Mouse (Mus musculus): ENCODE data around the gene Zdhhc16. TPM values are rescaled to one million over a fixed set of nuclear protein-coding genes. Genes with fewer than 3 reads are reported as not detected.

The Zdhhc16 gene
- polyA plus RNA-seq (2012; rRNA removed) = 66.0 and 88.5 TPM in 2 replicates

GRCm38 (mm10) chr19:41933179-41934086 is at the start of gene Zdhhc16, which contains the start of gene Exosc1:
Gene Zdhhc16 (plus strand): TSS chr19:41933480.
Gene Exosc1 (minus strand): TSS chr19:41933423.

GRCm38 (mm10) chr19:41895460-41896318 is 37.6 kb upstream of the Zdhhc16 start, which contains the start of gene Rrp12:
Gene Rrp12 (minus strand): TSS chr19:41896173.

GRCm38 (mm10) chr19:41911178-41912073 is 21.9 kb upstream of the Zdhhc16 start, which contains the start of gene Pgam1:
Gene Pgam1 (plus strand): TSS chr19:41911923.

GRCm38 (mm10) chr19:41980819-41981594 is 47.7 kb downstream of the Zdhhc16 start, which contains the start of gene Mms19:
Gene Mms19 (minus strand): TSS chr19:41981157.

GRCm38 (mm10) chr19:41981595-41981927 is 48.3 kb downstream of the Zdhhc16 start, which contains the start of gene Ubtd1:
Gene Ubtd1 (plus strand): TSS chr19:41981763.

Other genes starting within 250 kb of the Zdhhc16 start
- gene Slit1, start 189.8 kb upstream of the Zdhhc16 start, polyA plus RNA-seq (2012; rRNA removed) = 10.7 and 11.0 TPM in 2 replicates
- gene Arhgap19, start 131.4 kb upstream of the Zdhhc16 start, polyA plus RNA-seq (2012; rRNA removed) = 34.4 and 46.3 TPM in 2 replicates
- gene Frat1, start 103.5 kb upstream of the Zdhhc16 start, polyA plus RNA-seq (2012; rRNA removed) = 4.0 and 4.1 TPM in 2 replicates
- 8.5 and 19.1 TPM in 2 replicates for gene Frat2, start 85.3 kb upstream of the Zdhhc16 start, polyA plus RNA-seq (2012; rRNA removed)
- gene Rrp12, start 37.3 kb upstream of the Zdhhc16 start, polyA plus RNA-seq (2012; rRNA removed) = 15.6 and 20.9 TPM in 2 replicates
- gene Pgam1, start 21.6 kb upstream of the Zdhhc16 start, polyA plus RNA-seq (2012; rRNA removed) = 479 and 499 TPM in 2 replicates
- gene Exosc1, start 57 bp upstream of the Zdhhc16 start, polyA plus RNA-seq (2012; rRNA removed) = 42.9 and 47.1 TPM in 2 replicates
- gene Mms19, start 47.7 kb downstream of the Zdhhc16 start, polyA plus RNA-seq (2012; rRNA removed) = 50.6 and 72.5 TPM in 2 replicates
- 11.9 and 16.2 TPM in 2 replicates for gene Ubtd1, start 48.3 kb downstream of the Zdhhc16 start, polyA plus RNA-seq (2012; rRNA removed)
- gene Ankrd2, start 102.5 kb downstream of the Zdhhc16 start, polyA plus RNA-seq (2012; rRNA removed) = 0.08 and 0.11 TPM in 2 replicates
- gene Hoga1, start 112.1 kb downstream of the Zdhhc16 start, polyA plus RNA-seq (2012; rRNA removed) = 1.8 and 2.8 TPM in 2 replicates
- 0.50 and 0.51 TPM in 2 replicates for gene 4933411K16Rik, start 118.8 kb downstream of the Zdhhc16 start, polyA plus RNA-seq (2012; rRNA removed)
- 48.5 and 49.9 TPM in 2 replicates for gene Morn4, start 152.9 kb downstream of the Zdhhc16 start, polyA plus RNA-seq (2012; rRNA removed)
- 36.2 and 37.6 TPM in 2 replicates for gene Pi4k2a, start 157.0 kb downstream of the Zdhhc16 start, polyA plus RNA-seq (2012; rRNA removed)
- 4.8 and 8.6 TPM in 2 replicates for gene Avpi1, start 195.6 kb downstream of the Zdhhc16 start, polyA plus RNA-seq (2012; rRNA removed)
- gene Marveld1, start 213.9 kb downstream of the Zdhhc16 start, polyA plus RNA-seq (2012; rRNA removed) = 16.4 and 35.8 TPM in 2 replicates
- gene Zfyve27, start 230.5 kb downstream of the Zdhhc16 start, polyA plus RNA-seq (2012; rRNA removed) = 60.0 and 62.2 TPM in 2 replicates

All from central nervous system, embryonic 11.5 days (tissue).